Mouse (Mus musculus) urinary bladder, postnatal 14 days (tissue): ENCODE results near the gene Tm4sf5.
"Not testable (repeated sequence)": the region's sequence is repeated elsewhere in the genome, so short reads cannot be mapped to it uniquely, and the experiment has no call there.

Experiments used
- DNase-seq: peaks from one replicate; pipeline ENCODE4 v3.0.0; 2021; ENCODE audit warnings: low spot score

Gene Tm4sf5

DNA sequence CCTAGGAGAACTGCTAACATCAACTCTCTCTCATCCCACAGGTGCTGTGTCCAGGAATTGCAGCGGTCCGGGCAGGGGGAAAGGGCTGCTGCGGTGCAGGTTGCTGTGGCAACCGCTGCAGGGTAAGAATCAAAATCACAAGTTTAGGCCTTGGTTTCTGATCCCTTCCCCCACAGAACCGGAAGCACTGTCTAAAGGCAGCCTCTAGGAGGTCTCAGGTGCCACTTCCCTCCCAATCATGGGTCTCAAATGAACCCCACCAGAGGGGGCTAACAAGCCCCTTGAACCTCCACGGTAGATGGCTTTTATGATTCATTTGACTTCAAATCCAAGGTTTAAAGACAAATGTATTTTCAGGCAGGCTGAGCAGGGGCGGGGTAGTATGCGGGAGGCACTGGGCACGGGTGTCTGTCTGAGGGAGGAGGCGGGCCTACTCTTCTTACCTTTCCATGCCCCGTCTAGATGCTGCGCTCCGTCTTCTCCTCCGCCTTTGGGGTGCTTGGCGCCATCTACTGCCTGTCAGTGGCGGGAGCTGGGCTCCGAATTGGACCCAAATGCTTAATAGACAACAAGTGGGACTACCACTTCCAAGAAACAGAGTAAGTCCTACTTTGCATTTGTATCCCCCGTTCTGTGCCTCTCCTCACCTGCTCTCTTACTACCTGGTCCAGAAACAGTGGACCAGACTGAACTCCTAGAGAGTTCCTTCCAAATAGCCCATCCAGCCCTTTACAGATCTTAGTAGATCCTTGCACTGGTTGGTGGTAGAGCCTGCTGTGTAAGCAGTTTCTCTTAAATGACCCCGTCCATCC is 4.9 kb downstream of the Tm4sf5 start:
- DNase-seq: peak; percentile 42

DNA sequence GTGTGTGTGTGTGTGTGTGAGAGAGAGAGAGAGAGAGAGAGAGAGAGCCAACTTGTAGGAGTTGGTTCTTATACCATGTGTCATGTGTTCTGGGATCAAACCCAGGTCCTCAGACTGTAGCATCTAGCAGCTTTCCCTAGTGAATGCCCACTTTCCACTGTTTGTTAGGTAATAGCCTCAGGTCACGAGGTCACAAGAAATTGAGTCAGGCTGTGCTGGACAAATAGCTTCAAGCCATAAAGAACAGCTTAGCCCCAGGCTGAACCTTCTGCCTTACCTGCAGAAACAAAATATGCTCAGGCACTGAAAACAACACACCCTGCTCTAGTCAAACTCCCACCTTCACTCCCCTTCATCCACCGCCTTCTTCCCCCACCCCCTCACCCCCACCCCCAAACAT is 6.2 kb downstream of the Tm4sf5 start:
- DNase-seq: no peak

DNA sequence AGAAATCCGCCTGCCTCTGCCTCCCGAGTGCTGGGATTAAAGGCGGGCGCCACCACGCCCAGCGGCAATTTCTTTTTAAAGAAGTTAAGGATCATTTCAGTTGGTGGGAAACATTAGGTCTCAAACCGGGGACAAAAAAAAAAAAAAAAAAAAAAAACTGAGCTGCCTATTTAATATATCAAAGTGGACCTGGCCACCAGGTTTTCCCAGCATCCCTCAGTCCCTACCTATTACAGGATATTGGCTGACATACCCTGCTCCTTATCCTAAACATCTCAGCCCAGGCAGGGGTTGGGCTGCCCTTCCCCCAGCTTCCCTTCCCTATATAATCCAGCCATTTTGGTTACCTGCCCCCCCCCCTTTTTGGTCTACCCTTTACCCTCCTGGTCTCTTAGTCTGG is 6.8 kb downstream of the Tm4sf5 start:
- no peak for DNase-seq

DNA sequence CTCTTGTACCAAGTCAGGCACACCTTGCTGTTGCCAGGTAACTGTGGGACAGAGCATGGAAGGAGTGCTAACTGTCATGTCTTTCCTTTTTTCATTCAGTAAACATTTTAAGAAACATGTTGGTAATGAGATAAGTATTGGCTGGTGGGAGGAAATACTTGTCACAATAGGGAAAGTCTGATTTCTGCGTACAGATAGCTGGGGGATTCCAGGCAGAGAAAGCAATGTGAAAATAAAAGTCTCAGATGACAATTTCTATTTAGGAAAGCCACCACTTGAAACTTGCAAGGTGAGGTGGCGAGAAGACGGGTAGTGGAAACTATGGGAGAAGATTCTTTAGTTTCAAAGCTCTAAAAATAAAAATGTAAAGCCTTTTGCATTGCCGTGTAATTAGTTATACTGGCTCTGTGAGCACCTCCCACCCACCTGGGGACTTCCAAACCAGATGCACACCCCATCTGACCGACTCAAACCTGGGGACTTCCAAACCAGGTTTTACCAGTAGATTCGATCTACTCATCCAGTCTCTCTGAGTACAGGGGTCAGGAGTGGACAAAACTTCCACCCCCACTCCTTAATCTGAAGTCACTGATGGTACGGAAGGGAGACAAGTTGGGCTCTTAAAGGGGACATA is 7.8 kb downstream of the Tm4sf5 start:
- no peak for DNase-seq

DNA sequence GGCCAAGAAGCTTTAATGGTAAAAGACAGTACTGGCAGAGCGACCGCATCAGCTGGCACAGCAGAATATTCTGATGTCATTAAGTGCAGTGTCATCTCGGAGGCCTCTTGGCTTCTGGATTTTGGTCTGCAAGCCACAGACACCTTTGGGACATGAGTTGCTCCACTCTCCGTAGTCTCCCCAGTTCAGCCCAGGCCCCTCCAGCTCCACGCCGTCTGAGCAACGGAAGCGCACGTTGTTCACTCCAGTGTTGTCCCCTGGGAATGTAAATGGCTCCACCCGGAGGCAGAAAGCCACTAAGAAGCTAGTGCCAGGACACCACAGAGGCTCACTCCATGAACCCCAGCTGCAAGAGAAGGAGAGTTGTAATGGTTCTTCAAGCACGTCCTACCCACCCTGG is 8.5 kb downstream of the Tm4sf5 start:
- no peak for DNase-seq

DNA sequence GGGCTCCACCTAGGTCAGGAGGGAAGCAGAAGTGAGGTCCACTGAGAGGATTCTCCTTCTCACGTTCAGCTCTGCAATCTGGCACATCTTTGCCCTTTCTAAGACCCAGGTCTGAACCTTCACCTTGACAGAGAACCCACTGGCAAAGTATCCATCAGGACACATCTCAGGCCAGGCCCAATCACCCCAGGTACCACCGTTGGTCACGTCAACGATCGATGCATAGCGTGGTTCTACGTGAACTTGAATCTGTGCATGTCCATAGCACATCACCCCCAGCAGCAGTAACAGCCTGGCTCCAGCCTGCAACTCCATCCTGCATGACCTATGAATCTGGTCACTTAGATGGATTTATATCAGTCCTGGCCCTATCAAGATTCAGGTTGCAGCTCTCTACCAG is 9.2 kb downstream of the Tm4sf5 start, which contains the start of gene Vmo1:
TSS of gene Vmo1 (minus strand) at position 329 of the 400 bp plus-strand sequence.
- DNase-seq: no peak

DNA sequence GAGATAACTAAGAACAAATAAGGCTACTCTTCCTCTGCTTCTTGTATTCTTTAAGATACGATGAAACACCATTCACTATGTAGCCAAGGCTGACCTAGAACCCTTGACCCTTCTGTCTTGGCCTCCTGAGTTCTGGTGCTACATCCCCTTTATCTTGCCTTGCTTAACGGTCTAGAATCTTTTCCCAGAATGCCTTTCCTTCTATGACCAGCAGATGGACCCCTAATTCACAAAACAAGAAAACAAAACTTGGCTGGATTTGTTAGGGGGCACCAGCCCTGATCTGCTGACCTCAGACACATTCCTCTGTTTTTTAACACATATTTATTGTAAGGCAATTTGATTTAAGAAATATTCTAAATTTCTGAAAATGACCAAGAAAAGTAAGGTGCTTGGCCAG is 11.3 kb downstream of the Tm4sf5 start:
- DNase-seq: no peak

DNA sequence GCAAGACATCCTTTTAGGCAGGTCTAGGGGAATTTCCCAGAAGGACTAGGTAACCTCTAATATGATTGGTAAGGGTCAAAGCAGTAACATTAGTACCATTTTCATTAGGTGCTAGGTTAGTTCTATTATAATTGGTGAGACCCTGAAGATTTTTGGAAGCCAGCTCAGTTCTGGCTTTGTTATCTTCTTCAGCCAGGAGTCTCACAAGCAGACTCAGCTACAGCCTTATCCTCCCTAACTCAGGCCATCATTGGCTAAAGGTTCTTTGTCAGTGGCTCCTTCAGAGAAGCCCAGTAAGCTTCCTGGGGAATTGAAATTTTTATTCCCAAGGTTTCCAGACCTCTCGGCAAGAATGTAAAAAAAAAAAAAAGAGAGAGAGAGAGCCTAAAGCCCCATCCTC is 13.4 kb downstream of the Tm4sf5 start:
- no peak for DNase-seq

DNA sequence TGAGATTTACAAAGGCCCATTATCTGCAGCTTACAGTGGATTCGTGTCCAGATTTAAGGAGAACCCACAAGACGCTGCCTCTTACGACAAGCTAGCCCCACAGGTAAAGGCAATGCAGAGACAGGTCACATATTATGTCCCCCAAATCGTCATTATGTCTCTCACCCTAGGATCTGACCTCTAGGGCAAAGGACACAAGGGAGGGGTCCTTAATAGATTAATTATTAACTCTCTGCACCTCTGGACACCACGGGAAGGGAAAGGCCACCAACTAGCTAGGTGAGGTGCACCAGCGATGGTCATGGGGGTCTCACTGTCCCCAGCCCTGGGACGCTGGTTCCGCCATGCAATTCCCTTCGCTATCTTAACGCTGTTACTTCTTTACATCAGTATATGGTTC is 13.9 kb downstream of the Tm4sf5 start, which contains the start of gene Gltpd2:
TSS of gene Gltpd2 (plus strand) at position 274 of the 400 bp plus-strand sequence.
- no peak for DNase-seq

DNA sequence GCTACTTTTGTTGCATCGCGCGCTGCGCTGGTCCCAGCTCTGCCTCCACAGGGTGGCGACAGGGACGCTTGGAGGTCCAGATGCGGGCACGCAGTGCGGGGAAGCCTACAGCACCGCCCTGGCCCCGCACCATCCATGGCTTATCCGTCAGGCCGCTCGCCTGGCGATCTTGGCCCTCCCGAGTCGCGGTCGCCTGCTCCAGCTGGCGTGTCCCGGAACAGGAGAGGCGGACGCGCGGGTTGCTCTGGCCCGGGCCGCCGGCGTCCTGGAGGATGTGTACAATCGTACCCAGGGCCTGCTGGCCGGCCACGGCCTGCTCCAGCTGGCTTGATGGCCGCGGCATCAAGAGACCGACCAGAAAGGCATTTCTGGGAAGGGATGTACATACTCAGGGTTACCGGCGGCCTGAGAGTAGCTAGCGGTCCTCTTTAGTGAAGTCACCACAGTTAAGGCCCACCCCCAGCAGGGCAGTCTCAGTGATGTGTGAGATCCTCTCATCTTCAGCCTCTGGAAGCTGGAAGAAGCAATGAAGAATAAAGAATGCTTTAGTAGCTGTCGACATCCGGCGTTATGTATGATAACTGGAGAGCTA is 15.2 kb downstream of the Tm4sf5 start:
- DNase-seq: peak; percentile 30

DNA sequence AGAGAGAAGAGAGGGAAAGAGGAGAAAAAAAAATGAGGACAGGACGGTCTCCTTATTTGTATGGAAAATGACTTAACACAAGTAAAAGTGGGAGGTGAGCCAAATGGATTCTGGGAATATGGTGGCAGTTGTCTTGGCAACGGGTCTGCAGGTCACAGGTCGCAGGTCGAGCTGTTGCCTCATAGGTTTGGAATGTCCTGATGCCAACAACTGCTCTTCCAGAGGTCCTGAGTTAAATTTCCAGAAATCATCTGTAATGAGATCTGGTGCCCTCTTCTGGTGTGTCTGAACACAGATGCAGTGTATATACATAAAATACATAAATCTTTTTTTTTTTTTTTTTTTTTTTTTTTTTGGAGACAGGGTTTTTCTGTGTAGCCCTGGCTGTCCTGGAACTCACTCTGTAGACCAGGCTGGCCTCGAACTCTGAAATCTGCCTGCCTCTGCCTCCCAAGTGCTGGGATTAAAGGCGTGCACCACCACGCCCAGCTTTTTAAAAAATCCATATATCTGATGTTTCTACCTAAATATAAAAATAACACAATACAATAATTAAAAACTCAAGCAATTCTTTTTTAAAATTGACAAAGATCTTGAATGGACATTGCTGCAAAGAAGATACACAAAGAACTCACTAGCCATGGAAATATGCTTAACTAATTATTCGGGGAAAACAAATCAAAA is 18.4 kb downstream of the Tm4sf5 start:
- not testable (repeated sequence) for DNase-seq

DNA sequence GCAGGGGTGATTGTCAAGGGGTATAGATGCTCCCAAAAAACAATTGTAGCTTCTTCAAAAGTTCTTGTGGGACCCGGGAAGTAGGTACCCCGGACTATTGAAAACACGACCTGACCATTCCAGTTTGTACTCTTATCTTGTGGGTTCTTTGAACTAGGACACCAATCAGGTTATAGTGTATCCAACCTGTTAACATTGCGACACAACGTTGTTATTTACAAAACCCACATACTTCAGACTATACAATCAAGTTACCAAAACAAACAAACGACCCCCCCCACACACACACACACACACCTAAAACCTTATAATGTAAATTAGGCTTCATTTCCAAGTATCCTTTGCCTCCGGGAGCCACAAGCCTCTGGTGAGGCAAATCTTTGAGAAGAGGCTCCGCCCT is 19.7 kb downstream of the Tm4sf5 start:
- no peak for DNase-seq

DNA sequence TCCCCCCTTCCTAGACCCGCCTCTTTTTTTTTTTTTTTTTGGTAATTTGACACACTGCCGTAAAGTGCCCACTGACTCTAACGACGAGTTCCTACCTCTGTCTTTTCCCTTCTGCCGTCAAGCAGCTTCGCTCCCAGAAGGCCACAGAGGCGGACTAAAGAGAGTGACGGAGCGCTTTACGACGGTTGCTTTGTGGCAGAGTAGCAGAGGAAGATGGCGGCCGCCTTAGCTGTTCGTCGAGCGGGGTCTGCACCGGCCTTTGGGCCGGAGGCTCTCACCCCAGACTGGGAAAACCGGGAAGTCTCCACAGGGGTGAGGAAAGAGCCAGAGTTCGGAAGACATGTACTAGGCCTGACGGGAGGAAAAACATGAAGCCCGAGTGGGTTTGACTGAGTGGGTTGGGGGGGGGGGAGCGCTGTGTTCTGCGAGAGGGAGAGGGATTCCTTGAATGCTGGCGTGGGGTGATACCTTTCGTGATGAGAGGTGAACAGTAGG is 20.2 kb downstream of the Tm4sf5 start, which contains the start of gene Psmb6:
TSS of gene Psmb6 (plus strand) at position 184 of the 495 bp plus-strand sequence.
- peak; percentile 92 for DNase-seq

DNA sequence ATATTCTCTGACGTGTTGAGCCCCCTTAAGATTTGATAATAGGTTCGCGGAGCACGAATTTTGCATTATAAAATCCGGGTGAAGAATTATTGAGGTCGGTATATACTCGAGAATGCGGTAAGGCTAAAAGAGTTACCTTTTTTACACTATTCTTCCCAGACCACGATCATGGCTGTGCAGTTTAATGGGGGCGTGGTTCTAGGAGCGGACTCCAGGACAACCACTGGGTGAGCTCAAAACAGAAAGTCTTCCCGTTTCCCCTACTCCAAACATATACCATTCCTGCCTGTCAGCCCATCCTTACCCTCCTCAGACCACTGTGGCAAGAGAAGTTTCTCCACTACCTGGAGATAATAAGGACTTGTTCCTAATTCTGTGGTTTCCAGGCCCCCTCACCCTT is 20.7 kb downstream of the Tm4sf5 start:
- DNase-seq: no peak

DNA sequence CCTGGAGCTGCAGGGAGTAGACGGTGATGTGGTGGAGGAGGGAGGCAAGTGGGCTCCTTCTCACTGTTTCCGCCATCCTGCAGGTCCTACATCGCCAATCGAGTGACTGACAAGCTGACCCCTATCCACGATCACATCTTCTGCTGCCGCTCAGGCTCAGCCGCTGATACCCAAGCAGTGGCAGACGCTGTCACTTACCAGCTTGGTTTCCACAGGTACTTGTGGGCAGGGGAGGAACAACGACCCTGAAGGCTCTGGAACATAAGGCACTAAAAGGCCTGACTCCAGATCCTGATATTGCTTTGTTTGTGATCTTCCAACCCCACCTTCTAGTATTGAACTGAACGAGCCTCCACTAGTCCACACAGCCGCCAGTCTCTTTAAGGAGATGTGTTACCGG is 21.2 kb downstream of the Tm4sf5 start:
- no peak for DNase-seq

DNA sequence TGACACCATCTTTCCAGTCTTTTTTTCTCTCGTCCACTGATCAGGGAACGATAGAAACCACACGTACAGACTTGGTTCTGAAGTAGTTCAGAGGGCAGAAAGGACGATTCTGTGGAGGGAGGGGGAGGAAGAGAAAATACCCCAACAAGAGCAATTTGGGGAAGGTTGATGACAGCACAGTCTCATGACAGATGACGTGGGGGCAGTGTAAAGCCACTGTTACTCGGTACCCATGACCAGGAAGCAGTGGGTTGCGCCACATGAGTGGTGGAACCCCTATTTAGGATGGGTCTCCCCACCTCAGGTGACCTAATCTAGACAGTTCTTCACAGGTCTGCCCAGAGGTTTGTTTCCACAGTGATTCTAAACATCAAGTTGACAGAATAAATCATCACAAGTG is 23.6 kb downstream of the Tm4sf5 start:
- DNase-seq: no peak

DNA sequence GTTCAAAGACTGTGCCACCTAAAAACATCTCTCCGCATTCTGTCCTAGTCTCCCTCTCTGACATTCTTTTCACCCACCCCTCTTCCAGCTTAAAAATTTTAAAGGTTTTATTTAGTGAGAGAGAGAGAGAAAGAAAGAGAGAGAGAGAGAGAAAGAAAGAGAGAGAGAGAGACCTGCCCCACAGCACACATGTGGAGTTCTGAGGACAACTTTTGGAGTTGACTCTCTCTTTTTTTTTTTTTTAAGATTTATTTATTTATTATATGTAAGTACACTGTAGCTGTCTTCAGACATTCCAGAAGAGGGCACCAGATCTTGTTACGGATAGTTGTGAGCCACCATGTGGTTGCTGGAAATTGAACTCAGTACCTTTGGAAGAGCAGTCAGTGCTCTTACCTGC is 26.0 kb downstream of the Tm4sf5 start:
- DNase-seq: not testable (repeated sequence)

DNA sequence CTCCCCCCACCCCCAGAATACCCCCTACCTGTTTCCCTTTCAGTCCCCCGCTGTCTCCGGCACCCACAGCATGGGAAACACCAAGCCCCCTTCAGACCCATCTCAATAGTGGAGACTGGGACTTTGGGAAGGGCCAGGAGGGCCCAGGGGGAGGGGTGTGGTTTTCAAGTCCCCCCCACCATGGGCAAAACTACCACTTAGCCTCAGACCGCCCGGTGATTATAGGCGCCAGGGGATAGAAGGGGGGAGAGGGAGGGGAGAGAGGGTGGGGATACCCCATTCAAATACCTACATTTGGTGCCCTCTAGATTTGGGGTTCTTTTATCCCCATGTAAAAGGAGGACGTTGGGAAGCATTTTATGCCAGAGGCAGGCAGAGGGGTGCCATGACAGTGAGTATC is 27.8 kb downstream of the Tm4sf5 start, which contains the start of gene Gm40193:
TSS of gene Gm40193 (minus strand) at position 101 of the 400 bp plus-strand sequence.
- DNase-seq: no peak

DNA sequence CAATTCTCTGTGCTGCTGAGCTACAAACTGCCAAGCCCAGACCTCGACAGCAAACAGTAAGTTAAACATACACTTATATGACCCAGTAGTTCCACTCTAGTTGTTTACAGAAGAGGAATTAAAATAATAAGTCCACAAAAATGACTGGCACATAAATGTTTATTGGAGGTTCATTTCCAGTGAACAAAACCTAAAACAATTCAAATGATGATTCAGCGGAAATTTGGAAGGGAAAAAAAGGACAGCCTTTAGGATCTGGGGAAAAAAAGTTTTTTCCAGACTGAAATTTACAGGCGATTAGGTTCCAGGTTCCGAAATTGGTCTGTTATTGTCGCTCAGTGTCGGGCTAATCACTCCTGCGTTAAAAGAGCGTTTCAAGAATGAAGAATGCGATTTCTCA is 34.4 kb downstream of the Tm4sf5 start:
- no peak for DNase-seq

DNA sequence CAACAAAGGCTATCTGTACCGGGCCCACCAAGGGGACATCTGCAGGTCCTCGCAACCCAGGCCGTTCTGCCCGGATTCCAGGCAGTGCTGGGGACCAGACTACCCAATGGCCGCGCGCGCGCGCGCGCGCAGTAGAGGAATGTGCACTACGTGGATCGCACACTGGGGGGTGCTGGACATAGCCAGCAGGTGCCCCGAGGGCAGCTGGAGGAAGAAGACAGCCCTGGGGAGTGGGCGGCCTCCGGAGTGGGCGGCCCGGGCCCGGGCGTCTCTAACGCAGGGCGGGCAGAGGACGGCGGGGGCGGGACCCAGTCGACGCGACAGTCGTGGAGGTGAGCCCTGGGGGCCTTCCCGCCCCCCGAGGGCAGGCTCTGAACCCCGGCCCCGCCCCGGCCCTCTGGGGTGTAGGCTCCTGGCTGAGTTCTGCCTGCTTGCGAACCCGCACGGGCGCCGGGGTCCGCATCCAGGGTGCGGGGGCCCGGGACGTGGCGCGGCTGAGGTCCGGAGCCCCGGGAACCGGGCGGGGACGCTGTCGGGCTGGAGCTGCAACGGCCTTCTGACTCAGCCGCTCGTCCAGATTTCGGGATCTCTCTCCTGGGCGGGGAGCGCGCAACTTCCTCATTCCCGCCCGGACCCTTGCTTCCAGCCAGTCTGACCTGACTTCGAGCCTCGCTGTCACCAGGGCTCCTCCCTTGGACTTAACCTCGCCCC is 35.0 kb downstream of the Tm4sf5 start, which contains the start of gene Pld2:
TSS of gene Pld2 (plus strand) at position 188 of the 711 bp plus-strand sequence.
- DNase-seq: peak; percentile 92

DNA sequence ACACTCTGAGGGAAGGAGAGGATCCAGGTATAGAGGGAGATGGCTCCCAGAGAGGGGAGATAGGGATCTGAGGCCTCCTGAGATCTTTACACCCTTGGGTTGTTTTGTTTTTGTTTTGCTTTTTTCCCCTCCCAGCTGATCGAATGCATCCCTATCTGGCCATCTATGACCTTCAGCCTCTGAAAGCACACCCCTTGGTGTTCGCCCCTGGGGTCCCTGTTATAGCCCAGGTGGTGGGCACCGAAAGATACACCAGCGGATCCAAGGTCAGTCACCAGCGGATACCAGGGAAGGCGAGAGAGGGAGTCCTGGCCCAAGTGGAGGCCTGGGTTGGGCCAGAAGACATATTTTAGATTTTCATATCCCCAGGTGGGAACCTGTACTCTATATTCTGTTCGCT is 35.9 kb downstream of the Tm4sf5 start:
- no peak for DNase-seq
